Mouse (Mus musculus) neural tube, embryonic 15.5 days (tissue): Measurements from ENCODE around the gene Atp2c2. TPM values are rescaled to one million over a fixed set of nuclear protein-coding genes. Genes with fewer than 3 reads are reported as not detected.
A peak's percentile ranks its signal among the peaks of the same experiment; 100 is the strongest.

ENCODE experiments used
- ATAC-seq: fragments of 200-750 bp; cut with Nextera tagmentation; 2 replicates; pipeline ENCODE4 v1.8.0; 2017; ENCODE audit warnings: mild to moderate bottlenecking, moderate TSS enrichment, moderate library complexity; ENCODE audit not compliant: low FRiP score
- H3K27ac ChIP-seq: fragments of 300-500 bp; sonication (generic); replicated peaks from 2 replicates; pipeline ENCODE4 v1.5.1; 2015; ENCODE audit warnings: mild to moderate bottlenecking, inconsistent platforms
- H3K27me3 ChIP-seq: fragments of 300-500 bp; sonication (generic); replicated peaks from 2 replicates; pipeline ENCODE4 v1.6.1; 2015; ENCODE audit warnings: inconsistent platforms
- H3K36me3 ChIP-seq: fragments of 300-500 bp; sonication (generic); 2 replicates; pipeline ENCODE4 v1.6.1; 2015; ENCODE audit warnings: inconsistent platforms
- H3K4me1 ChIP-seq: fragments of 300-500 bp; sonication (generic); 2 replicates; pipeline ENCODE4 v1.6.1; 2015; ENCODE audit warnings: inconsistent platforms
- H3K4me2 ChIP-seq: fragments of 300-500 bp; sonication (generic); 2 replicates; pipeline ENCODE4 v1.6.1; 2015; ENCODE audit warnings: inconsistent platforms, mild to moderate bottlenecking, moderate library complexity
- H3K4me3 ChIP-seq: fragments of 300-500 bp; sonication (generic); replicated peaks from 2 replicates; pipeline ENCODE4 v1.5.1; 2015; ENCODE audit warnings: mild to moderate bottlenecking, inconsistent platforms
- H3K9ac ChIP-seq: fragments of 300-500 bp; sonication (generic); replicated peaks from 2 replicates; pipeline ENCODE4 v1.6.1; 2015; ENCODE audit warnings: mild to moderate bottlenecking, inconsistent platforms
- H3K9me3 ChIP-seq: fragments of 300-500 bp; sonication (generic); replicated peaks from 2 replicates; pipeline ENCODE4 v1.6.1; 2016; ENCODE audit warnings: inconsistent platforms
- WGBS: fragments of 180-500 bp; shearing (Covaris S2); methylation state at CpG from one replicate; pipeline ENCODE4 v1.1.7; 2015; ENCODE audit warnings: mixed read lengths; 5-methylcytosine and 5-hydroxymethylcytosine counted together
- polyA plus RNA-seq: library from polyadenylated mRNA; unstranded; fragments of >200 nt; fragmentation: Nextera tagmentation; extraction: Ambion mirVana; gene quantifications from 2 replicates; pipeline ENCODE4 v1.2.1, GENCODE M21; 2015

Atp2c2 gene
- polyA plus RNA-seq, 1 experiment from 2014 or later: 0.36 TPM

- Histone ChIP-seq H3K4me2 (peak overlapping the region; percentile 48), H3K36me3 (peaks cover 3% of the 10 kb centered on the region; the same call in 1 of the 2 replicates), H3K27me3 (no peaks in the 10 kb centered on the region), H3K9me3 (no peaks in the 10 kb centered on the region), H3K9ac (no peak overlapping the region), H3K27ac (no peak overlapping the region), H3K4me3 (peak overlapping the region; percentile 20), H3K4me1 (peaks cover 15% of the 10 kb centered on the region; the same call in 1 of the 2 replicates)
- peak; percentile 34 for ATAC-seq
- WGBS: 23% methylated on average over 28 of the region's 28 CpGs
These were observed 55.7 kb downstream of the Atp2c2 start for GRCm38 (mm10) chr8:119755238-119756146.

GRCm38 (mm10) chr8:119756147-119756461 is 56.3 kb downstream of the Atp2c2 start:
- Histone ChIP-seq H3K4me3 (no peak overlapping the region), H3K27me3 (no peaks in the 10 kb centered on the region), H3K4me1 (peaks cover 15% of the 10 kb centered on the region; the same call in 1 of the 2 replicates), H3K9ac (no peak overlapping the region), H3K36me3 (peaks cover 9% of the 10 kb centered on the region), H3K4me2 (peak overlapping the region; percentile 48), H3K9me3 (no peaks in the 10 kb centered on the region), H3K27ac (no peak overlapping the region)
- WGBS: 63% methylated on average over 2 of the region's 2 CpGs
- no peak for ATAC-seq

GRCm38 (mm10) chr8:119756538-119756937 is 56.7 kb downstream of the Atp2c2 start:
- Histone ChIP-seq H3K27ac (no peak overlapping the region), H3K9ac (no peak overlapping the region), H3K9me3 (no peaks in the 10 kb centered on the region), H3K4me3 (no peak overlapping the region), H3K36me3 (peaks cover 13% of the 10 kb centered on the region), H3K27me3 (no peaks in the 10 kb centered on the region), H3K4me2 (no peak overlapping the region), H3K4me1 (peaks cover 15% of the 10 kb centered on the region; the same call in 1 of the 2 replicates)
- WGBS: 69% methylated on average over 5 of the region's 5 CpGs
- no peak for ATAC-seq

- Histone ChIP-seq H3K4me2 (no peak overlapping the region), H3K27ac (no peak overlapping the region), H3K4me1 (no peaks in the 10 kb centered on the region), H3K36me3 (peaks cover 22% of the 10 kb centered on the region), H3K9me3 (no peaks in the 10 kb centered on the region), H3K9ac (no peak overlapping the region), H3K27me3 (no peaks in the 10 kb centered on the region), H3K4me3 (no peak overlapping the region)
- no peak for ATAC-seq
- WGBS: 93% methylated on average over 11 of the region's 11 CpGs
These were observed 61.9 kb downstream of the Atp2c2 start for GRCm38 (mm10) chr8:119761692-119762091.

- Histone ChIP-seq H3K4me1 (no peaks in the 10 kb centered on the region), H3K9me3 (no peaks in the 10 kb centered on the region), H3K9ac (no peak overlapping the region), H3K27me3 (no peaks in the 10 kb centered on the region), H3K4me2 (no peak overlapping the region), H3K27ac (no peak overlapping the region), H3K4me3 (no peak overlapping the region), H3K36me3 (peaks cover 31% of the 10 kb centered on the region)
- WGBS: 92% methylated on average over 21 of the region's 21 CpGs
- no peak for ATAC-seq
These were observed 62.7 kb downstream of the Atp2c2 start for GRCm38 (mm10) chr8:119762226-119763220.

GRCm38 (mm10) chr8:119765311-119765710 is 65.5 kb downstream of the Atp2c2 start:
- no peak overlapping the region for H3K27ac ChIP-seq
- no peak for ATAC-seq
- no peak overlapping the region for H3K9ac ChIP-seq
- H3K36me3 ChIP-seq: peaks cover 39% of the 10 kb centered on the region
- no peak overlapping the region for H3K4me2 ChIP-seq
- no peaks in the 10 kb centered on the region for H3K4me1 ChIP-seq
- H3K27me3 ChIP-seq: no peaks in the 10 kb centered on the region
- no peaks in the 10 kb centered on the region for H3K9me3 ChIP-seq
- H3K4me3 ChIP-seq: no peak overlapping the region
- 93% methylated on average over 10 of the region's 10 CpGs for WGBS

GRCm38 (mm10) chr8:119765761-119766444 is 66.1 kb downstream of the Atp2c2 start:
- no peak overlapping the region for H3K27ac ChIP-seq
- no peak overlapping the region for H3K9ac ChIP-seq
- WGBS: 84% methylated on average over 22 of the region's 22 CpGs
- H3K36me3 ChIP-seq: peaks cover 33% of the 10 kb centered on the region
- H3K4me3 ChIP-seq: no peak overlapping the region
- no peaks in the 10 kb centered on the region for H3K4me1 ChIP-seq
- H3K27me3 ChIP-seq: no peaks in the 10 kb centered on the region
- ATAC-seq: no peak
- no peak overlapping the region for H3K4me2 ChIP-seq
- H3K9me3 ChIP-seq: no peaks in the 10 kb centered on the region

GRCm38 (mm10) chr8:119776668-119777245 is 76.9 kb downstream of the Atp2c2 start:
- no peak overlapping the region for H3K9ac ChIP-seq
- H3K9me3 ChIP-seq: no peaks in the 10 kb centered on the region
- no peak overlapping the region for H3K27ac ChIP-seq
- H3K4me1 ChIP-seq: peaks cover 29% of the 10 kb centered on the region
- H3K27me3 ChIP-seq: no peaks in the 10 kb centered on the region
- 0 out of 2 replicates have a peak, but pooled peaks cover 3% of the 10 kb centered on the region for H3K36me3 ChIP-seq
- no peak overlapping the region for H3K4me3 ChIP-seq
- no peak for ATAC-seq
- WGBS: 83% methylated on average over 7 of the region's 7 CpGs
- peak overlapping the region; percentile 93; the same call in 1 of the 2 replicates for H3K4me2 ChIP-seq

GRCm38 (mm10) chr8:119777765-119778164 is 78.0 kb downstream of the Atp2c2 start:
- Histone ChIP-seq H3K4me2 (peak overlapping the region; percentile 93), H3K27me3 (no peaks in the 10 kb centered on the region), H3K9me3 (no peaks in the 10 kb centered on the region), H3K4me3 (peak overlapping the region; percentile 67), H3K4me1 (peaks cover 29% of the 10 kb centered on the region), H3K36me3 (no peaks in the 10 kb centered on the region), H3K27ac (peak overlapping the region; percentile 90), H3K9ac (peak overlapping the region; percentile 79)
- WGBS: 19% methylated on average over 7 of the region's 7 CpGs
- ATAC-seq: no peak; the same call in 1 of the 2 replicates

- Histone ChIP-seq H3K27ac (peak within 1 kb of the TSS; percentile 90), H3K27me3 (no peaks in the 10 kb centered on the region), H3K9me3 (no peaks in the 10 kb centered on the region), H3K4me2 (peak within 1 kb of the TSS; percentile 93), H3K36me3 (no peaks in the 10 kb centered on the region), H3K9ac (peak within 1 kb of the TSS; percentile 79), H3K4me1 (peaks cover 29% of the 10 kb centered on the region), H3K4me3 (peak within 1 kb of the TSS; percentile 67)
- under 1% methylated on average over 18 of the region's 18 CpGs for WGBS
- peak; percentile 97 for ATAC-seq
These were observed 78.5 kb downstream of the Atp2c2 start, which contains the start of gene Tldc1 for GRCm38 (mm10) chr8:119778263-119778662. TSS of gene Tldc1 (minus strand) at chr8:119778416.
